In genomic region chr2:122701012-122701411, GRCm38 (mm10) we compare ENCODE assay signal across 9 mouse cellular contexts. TPM values are rescaled to one million over a fixed set of nuclear protein-coding genes. Genes with fewer than 3 reads are reported as not detected.
DNase-seq lines count a peak whose midpoint lies in the region; ATAC-seq lines count a peak whose summit lies in the region.
"Had no signal": no experiment of that assay in that cellular context is flagged by ENCODE, and none has a peak within 500 bp of the region (broad histone marks: within the 10 kb centered on the region; RNA-seq: fewer than 3 reads in every experiment).

No protein-coding gene starts in this region.

- 63% methylated on average over 8 of the region's 8 CpGs for WGBS in kidney, embryonic 15.5 days
- WGBS in embryonic facial prominence, embryonic 13.5 days: 62% methylated on average over 8 of the region's 8 CpGs
- 66% methylated on average over 8 of the region's 8 CpGs for WGBS in hindbrain, embryonic 13.5 days
- 60% methylated on average over 8 of the region's 8 CpGs for WGBS in midbrain, embryonic 14.5 days

- H3K27ac ChIP-seq in kidney, embryonic 15.5 days: no peak overlapping the region
- H3K27ac ChIP-seq in embryonic facial prominence, embryonic 13.5 days: no peak overlapping the region
- H3K27ac ChIP-seq in hindbrain, embryonic 13.5 days: no peak overlapping the region
- no peak overlapping the region for H3K27ac ChIP-seq in midbrain, embryonic 14.5 days (replicated peaks; ENCODE audit: low read depth, low read length)

- H3K9ac ChIP-seq in kidney, embryonic 15.5 days: peak overlapping the region; percentile 71; the same call in 1 of the 2 replicates
- peak overlapping the region; percentile 88 for H3K9ac ChIP-seq in embryonic facial prominence, embryonic 13.5 days
- H3K9ac ChIP-seq in hindbrain, embryonic 13.5 days: 0 out of 2 replicates have a peak overlapping the region, but pooled peaks have one; percentile 36
- no peak overlapping the region for H3K9ac ChIP-seq in midbrain, embryonic 14.5 days (replicated peaks; ENCODE audit: low read length)

- H3K9me3 ChIP-seq in kidney, embryonic 15.5 days (replicated peaks): no peaks in the 10 kb centered on the region
- H3K9me3 ChIP-seq in embryonic facial prominence, embryonic 13.5 days: no peaks in the 10 kb centered on the region
- H3K9me3 ChIP-seq in hindbrain, embryonic 13.5 days: no peaks in the 10 kb centered on the region
- no peaks in the 10 kb centered on the region for H3K9me3 ChIP-seq in midbrain, embryonic 14.5 days (ENCODE audit: control insufficient read depth, low read length)

- H3K4me1 ChIP-seq in kidney, embryonic 15.5 days: peaks cover 12% of the 10 kb centered on the region
- peaks cover 12% of the 10 kb centered on the region for H3K4me1 ChIP-seq in embryonic facial prominence, embryonic 13.5 days
- peaks cover 30% of the 10 kb centered on the region for H3K4me1 ChIP-seq in hindbrain, embryonic 13.5 days (replicated peaks)
- H3K4me1 ChIP-seq in midbrain, embryonic 14.5 days (ENCODE audit: control insufficient read depth, insufficient read depth, low read length): peaks cover 18% of the 10 kb centered on the region

- DNase-seq in kidney, postnatal 14 days: no peak
- DNase-seq in midbrain, embryonic 14.5 days: no peak
- no peak for DNase-seq in ovary, postnatal 14 days (ENCODE audit: low spot score)
- no peak for DNase-seq in layer of hippocampus, adult 18-20 months (ENCODE audit: low spot score in 2 of 2)
- no peak for DNase-seq in B cell, adult 2 months
- DNase-seq: retina, postnatal 1 day had no signal

- no peaks in the 10 kb centered on the region for H3K36me3 ChIP-seq in kidney, embryonic 15.5 days
- no peaks in the 10 kb centered on the region for H3K36me3 ChIP-seq in embryonic facial prominence, embryonic 13.5 days
- H3K36me3 ChIP-seq in hindbrain, embryonic 13.5 days: no peaks in the 10 kb centered on the region
- H3K36me3 ChIP-seq in midbrain, embryonic 14.5 days (ENCODE audit: control insufficient read depth, insufficient read depth, low read length): no peaks in the 10 kb centered on the region

- H3K27me3 ChIP-seq in kidney, embryonic 15.5 days: peaks cover 9% of the 10 kb centered on the region; the same call in 1 of the 2 replicates
- H3K27me3 ChIP-seq in embryonic facial prominence, embryonic 13.5 days: peaks cover 7% of the 10 kb centered on the region
- H3K27me3 ChIP-seq in hindbrain, embryonic 13.5 days: 0 out of 2 replicates have a peak, but pooled peaks cover 4% of the 10 kb centered on the region
- no peaks in the 10 kb centered on the region for H3K27me3 ChIP-seq in midbrain, embryonic 14.5 days (ENCODE audit: control insufficient read depth, insufficient read depth, low read length)

- peak overlapping the region; percentile 81 for H3K4me2 ChIP-seq in kidney, embryonic 15.5 days
- peak overlapping the region; percentile 82 for H3K4me2 ChIP-seq in embryonic facial prominence, embryonic 13.5 days
- H3K4me2 ChIP-seq in hindbrain, embryonic 13.5 days: peak overlapping the region; percentile 85
- peak overlapping the region; percentile 76 for H3K4me2 ChIP-seq in midbrain, embryonic 14.5 days (ENCODE audit: low read length)

- H3K4me3 ChIP-seq in kidney, embryonic 15.5 days (replicated peaks): peak overlapping the region; percentile 86
- H3K4me3 ChIP-seq in embryonic facial prominence, embryonic 13.5 days: peak overlapping the region; percentile 80
- H3K4me3 ChIP-seq in hindbrain, embryonic 13.5 days: peak overlapping the region; percentile 79
- peak overlapping the region; percentile 75 for H3K4me3 ChIP-seq in midbrain, embryonic 14.5 days (replicated peaks; ENCODE audit: low read depth, low read length)

- no peak for ATAC-seq in kidney, embryonic 15.5 days (replicated peaks; ENCODE audit: low FRiP score)
- ATAC-seq in embryonic facial prominence, embryonic 13.5 days (ENCODE audit: insufficient number of reproducible peaks, insufficient read depth, low FRiP score, low TSS enrichment, low read depth): no peak
- no peak for ATAC-seq in hindbrain, embryonic 13.5 days (ENCODE audit: low FRiP score)
- no peak for ATAC-seq in midbrain, embryonic 14.5 days (ENCODE audit: low FRiP score, low TSS enrichment)

RNA-seq across cellular contexts. Expression of gene Slc30a4, which starts 1.5 kb away (rescaled TPM):
- 6.9 TPM in 2 replicates for polyA plus RNA-seq in kidney, embryonic 15.5 days (2015; fragmentation: Nextera tagmentation; extraction: Ambion mirVana)
- 8.3 and 8.5 TPM in 2 replicates for polyA plus RNA-seq in embryonic facial prominence, embryonic 13.5 days (2015; fragmentation: Nextera tagmentation; extraction: Ambion mirVana)
- 6.0 and 6.1 TPM in 2 replicates for polyA plus RNA-seq in hindbrain, embryonic 13.5 days (2015; fragmentation: Nextera tagmentation; extraction: Ambion mirVana)
- polyA plus RNA-seq in midbrain, embryonic 14.5 days (2014; fragmentation: Nextera tagmentation; extraction: Ambion mirVana): 8.5 and 11.1 TPM in 2 replicates
- total RNA-seq in layer of hippocampus, adult 18-20 months (2021): 10 to 100 TPM; 29.2 to 30.1 TPM

RNA-seq across cellular contexts. Expression of gene Bloc1s6, which starts 37.3 kb away (rescaled TPM):
- polyA plus RNA-seq in kidney, embryonic 15.5 days (2015; fragmentation: Nextera tagmentation; extraction: Ambion mirVana): 50.0 and 54.0 TPM in 2 replicates
- polyA plus RNA-seq in embryonic facial prominence, embryonic 13.5 days (2015; fragmentation: Nextera tagmentation; extraction: Ambion mirVana): 50.9 and 56.1 TPM in 2 replicates
- polyA plus RNA-seq in hindbrain, embryonic 13.5 days (2015; fragmentation: Nextera tagmentation; extraction: Ambion mirVana): 88.1 and 97.7 TPM in 2 replicates
- 77.1 and 93.9 TPM in 2 replicates for polyA plus RNA-seq in midbrain, embryonic 14.5 days (2014; fragmentation: Nextera tagmentation; extraction: Ambion mirVana)
- total RNA-seq in layer of hippocampus, adult 18-20 months (2021): 10 to 100 TPM; 19.4 to 19.9 TPM
